Mouse (Mus musculus) embryonic facial prominence, embryonic 10.5 days (tissue): ENCODE data around the gene Mthfd1. TPM values are rescaled to one million over a fixed set of nuclear protein-coding genes. Genes with fewer than 3 reads are reported as not detected.
A peak's percentile ranks its signal among the peaks of the same experiment; 100 is the strongest.

ENCODE experiments used
- DNase-seq: peaks from one replicate; pipeline ENCODE4 v3.0.0-alpha.2; 2017; ENCODE audit warnings: low spot score
- H3K27ac ChIP-seq: fragments of 300-500 bp; sonication (generic); replicated peaks from 2 replicates; pipeline ENCODE4 v1.5.1; 2016; ENCODE audit warnings: mild to moderate bottlenecking
- H3K27me3 ChIP-seq: fragments of 300-500 bp; sonication (generic); replicated peaks from 2 replicates; pipeline ENCODE4 v1.6.1; 2016; ENCODE audit warnings: low read depth, mild to moderate bottlenecking; ENCODE audit not compliant: poor library complexity, severe bottlenecking
- H3K36me3 ChIP-seq: fragments of 300-500 bp; sonication (generic); replicated peaks from 2 replicates; pipeline ENCODE4 v1.6.1; 2016; ENCODE audit warnings: mild to moderate bottlenecking, moderate library complexity
- H3K4me1 ChIP-seq: fragments of 300-500 bp; sonication (generic); 2 replicates; pipeline ENCODE4 v1.6.1; 2016
- H3K4me3 ChIP-seq: fragments of 300-500 bp; sonication (generic); 2 replicates; pipeline ENCODE4 v1.5.1; 2016; ENCODE audit warnings: mild to moderate bottlenecking, moderate library complexity
- H3K9me3 ChIP-seq: fragments of 300-500 bp; sonication (generic); 2 replicates; pipeline ENCODE4 v1.6.1; 2016; ENCODE audit warnings: mild to moderate bottlenecking
- WGBS: fragments of 180-500 bp; shearing (Covaris S2); methylation state at CpG from one replicate; pipeline ENCODE4 v1.1.7; 2016; 5-methylcytosine and 5-hydroxymethylcytosine counted together
- polyA plus RNA-seq: library from polyadenylated mRNA; unstranded; fragments of >200 nt; fragmentation: Nextera tagmentation; extraction: Ambion mirVana; gene quantifications from 2 replicates; pipeline ENCODE4 v1.2.1, GENCODE M21; 2016

The Mthfd1 gene
- polyA plus RNA-seq, 1 experiment from 2014 or later: 106 TPM

- 88% methylated on average over 6 of the region's 6 CpGs for WGBS
- Histone ChIP-seq H3K36me3 (peaks cover 93% of the 10 kb centered on the region), H3K9me3 (no peaks in the 10 kb centered on the region), H3K27ac (no peak overlapping the region), H3K27me3 (no peaks in the 10 kb centered on the region), H3K4me1 (peaks cover 7% of the 10 kb centered on the region; the same call in 1 of the 2 replicates), H3K4me3 (no peak overlapping the region)
- no peak for DNase-seq
Measured at GRCm38 (mm10) chr12:76310007-76310406, 54.9 kb downstream of the Mthfd1 start.

GRCm38 (mm10) chr12:76310633-76311032 is 55.5 kb downstream of the Mthfd1 start:
- H3K9me3 ChIP-seq: no peaks in the 10 kb centered on the region
- H3K4me3 ChIP-seq: no peak overlapping the region
- WGBS: 79% methylated on average over 6 of the region's 6 CpGs
- no peak for DNase-seq
- H3K36me3 ChIP-seq: peaks cover 93% of the 10 kb centered on the region
- H3K27ac ChIP-seq: no peak overlapping the region
- H3K4me1 ChIP-seq: peaks cover 7% of the 10 kb centered on the region; the same call in 1 of the 2 replicates
- H3K27me3 ChIP-seq: no peaks in the 10 kb centered on the region

GRCm38 (mm10) chr12:76311227-76311626 is 56.1 kb downstream of the Mthfd1 start:
- 94% methylated on average over 9 of the region's 9 CpGs for WGBS
- Histone ChIP-seq H3K27ac (no peak overlapping the region), H3K4me1 (peaks cover 7% of the 10 kb centered on the region; the same call in 1 of the 2 replicates), H3K9me3 (no peaks in the 10 kb centered on the region), H3K36me3 (peaks cover 93% of the 10 kb centered on the region), H3K27me3 (no peaks in the 10 kb centered on the region), H3K4me3 (no peak overlapping the region)
- no peak for DNase-seq

GRCm38 (mm10) chr12:76311951-76312350 is 56.9 kb downstream of the Mthfd1 start:
- DNase-seq: no peak
- H3K27ac ChIP-seq: no peak overlapping the region
- no peaks in the 10 kb centered on the region for H3K27me3 ChIP-seq
- 93% methylated on average over 8 of the region's 8 CpGs for WGBS
- H3K4me1 ChIP-seq: peaks cover 6% of the 10 kb centered on the region; the same call in 1 of the 2 replicates
- H3K9me3 ChIP-seq: no peaks in the 10 kb centered on the region
- peaks cover 93% of the 10 kb centered on the region for H3K36me3 ChIP-seq
- H3K4me3 ChIP-seq: no peak overlapping the region

GRCm38 (mm10) chr12:76318282-76319212 is 63.4 kb downstream of the Mthfd1 start:
- H3K27me3 ChIP-seq: no peaks in the 10 kb centered on the region
- no peak overlapping the region; the same call in 1 of the 2 replicates for H3K27ac ChIP-seq
- H3K4me1 ChIP-seq: peaks cover 4% of the 10 kb centered on the region; the same call in 1 of the 2 replicates
- H3K36me3 ChIP-seq: peaks cover 79% of the 10 kb centered on the region
- WGBS: 76% methylated on average over 9 of the region's 9 CpGs
- DNase-seq: no peak
- H3K9me3 ChIP-seq: no peaks in the 10 kb centered on the region
- no peak overlapping the region for H3K4me3 ChIP-seq

GRCm38 (mm10) chr12:76324679-76325431 is 69.8 kb downstream of the Mthfd1 start, which contains the start of gene Akap5:
TSS of gene Akap5 (plus strand) at chr12:76324891.
- peak within 1 kb of the TSS; percentile 73 for H3K4me3 ChIP-seq
- H3K9me3 ChIP-seq: no peaks in the 10 kb centered on the region
- H3K27me3 ChIP-seq: peaks cover 17% of the 10 kb centered on the region
- peaks cover 12% of the 10 kb centered on the region for H3K4me1 ChIP-seq
- WGBS: 2% methylated on average over 53 of the region's 53 CpGs
- H3K27ac ChIP-seq: peak within 1 kb of the TSS; percentile 78
- DNase-seq: peak; percentile 92
- H3K36me3 ChIP-seq: peaks cover 26% of the 10 kb centered on the region

- WGBS: 92% methylated on average over 23 of the region's 23 CpGs
- Histone ChIP-seq H3K9me3 (no peaks in the 10 kb centered on the region), H3K27ac (no peak overlapping the region), H3K36me3 (peaks cover 8% of the 10 kb centered on the region), H3K27me3 (peaks cover 17% of the 10 kb centered on the region), H3K4me3 (no peak overlapping the region), H3K4me1 (peaks cover 12% of the 10 kb centered on the region)
- DNase-seq: no peak
Measured at GRCm38 (mm10) chr12:76326437-76327220, 71.5 kb downstream of the Mthfd1 start.

GRCm38 (mm10) chr12:76328567-76329354 is 73.7 kb downstream of the Mthfd1 start:
- H3K4me1 ChIP-seq: peaks cover 12% of the 10 kb centered on the region
- peaks cover 17% of the 10 kb centered on the region for H3K27me3 ChIP-seq
- WGBS: 90% methylated on average over 6 of the region's 6 CpGs
- H3K9me3 ChIP-seq: no peaks in the 10 kb centered on the region
- H3K4me3 ChIP-seq: no peak overlapping the region
- no peak for DNase-seq
- H3K27ac ChIP-seq: no peak overlapping the region
- H3K36me3 ChIP-seq: peaks cover 8% of the 10 kb centered on the region

GRCm38 (mm10) chr12:76333688-76334087 is 78.6 kb downstream of the Mthfd1 start:
- H3K36me3 ChIP-seq: no peaks in the 10 kb centered on the region
- no peaks in the 10 kb centered on the region for H3K27me3 ChIP-seq
- H3K4me1 ChIP-seq: no peaks in the 10 kb centered on the region
- DNase-seq: no peak
- H3K9me3 ChIP-seq: no peaks in the 10 kb centered on the region
- WGBS: 89% methylated on average over 5 of the region's 5 CpGs
- no peak overlapping the region for H3K4me3 ChIP-seq
- no peak overlapping the region for H3K27ac ChIP-seq

- H3K4me1 ChIP-seq: no peaks in the 10 kb centered on the region
- no peak overlapping the region for H3K27ac ChIP-seq
- DNase-seq: no peak
- no peaks in the 10 kb centered on the region for H3K27me3 ChIP-seq
- no peaks in the 10 kb centered on the region for H3K9me3 ChIP-seq
- H3K4me3 ChIP-seq: no peak overlapping the region
- no peaks in the 10 kb centered on the region for H3K36me3 ChIP-seq
- WGBS: 86% methylated on average over 5 of the region's 5 CpGs
Measured at GRCm38 (mm10) chr12:76335641-76336040, 80.5 kb downstream of the Mthfd1 start.

- no peaks in the 10 kb centered on the region for H3K9me3 ChIP-seq
- no peaks in the 10 kb centered on the region for H3K27me3 ChIP-seq
- no peaks in the 10 kb centered on the region for H3K36me3 ChIP-seq
- no peak overlapping the region for H3K4me3 ChIP-seq
- 84% methylated on average over 17 of the region's 17 CpGs for WGBS
- H3K4me1 ChIP-seq: no peaks in the 10 kb centered on the region
- DNase-seq: no peak
- no peak overlapping the region for H3K27ac ChIP-seq
Measured at GRCm38 (mm10) chr12:76336111-76336965, 81.2 kb downstream of the Mthfd1 start.
